Mouse (Mus musculus): ENCODE measurements at regions not wholly inside any gene's neighbourhood (a gene's known extent, or its start where the extent isn't known, plus 50 kb on each side); places are given as distances from the start of the nearest gene placed in this dataset.

GRCm38 (mm10) chr14:54103541-54103940 is 150.4 kb downstream of the Dad1 start:
- TF ChIP-seq CTCF (IDR thresholded peaks at IDR 0.05; ENCODE audit: borderline replicate concordance, control insufficient read depth, extremely low read depth, insufficient read depth, low read length, poor library complexity) (no peak), POLR2A (IDR thresholded peaks at IDR 0.05; ENCODE audit: control insufficient read depth, extremely low read depth, insufficient read depth, low read length, poor library complexity) (no peak)
